ENCODE assay signal across 9 mouse cellular contexts in genomic region chr7:118993597-118994230, GRCm38 (mm10). TPM values are rescaled to one million over a fixed set of nuclear protein-coding genes. Genes with fewer than 3 reads are reported as not detected.
DNase-seq lines count a peak whose midpoint lies in the region; ATAC-seq and TF ChIP-seq lines count a peak whose summit lies in the region.
"Had no signal": no experiment of that assay in that cellular context is flagged by ENCODE, and none has a peak within 500 bp of the region (broad histone marks: within the 10 kb centered on the region; RNA-seq: fewer than 3 reads in every experiment).

No protein-coding gene starts in this region.

- H3K79me2 ChIP-seq in myocyte (ENCODE audit: control insufficient read depth, insufficient read depth) = peaks cover 53% of the 10 kb centered on the region

- peak overlapping the region; percentile 44 for H3ac ChIP-seq in myocyte (ENCODE audit: control insufficient read depth, insufficient read length)

- H3K27me3 ChIP-seq in kidney, embryonic 14.5 days (ENCODE audit: control insufficient read depth, insufficient read depth, low read length) = no peaks in the 10 kb centered on the region
- no peaks in the 10 kb centered on the region for H3K27me3 ChIP-seq in embryonic facial prominence, embryonic 15.5 days
- H3K27me3 ChIP-seq in hindbrain, postnatal 0 days (ENCODE audit: insufficient read depth, low read length) = no peaks in the 10 kb centered on the region
- no peaks in the 10 kb centered on the region for H3K27me3 ChIP-seq in myocyte (ENCODE audit: control insufficient read depth, insufficient read depth, insufficient read length)
- H3K27me3 ChIP-seq: Patski had no signal

- H3K4me1 ChIP-seq in kidney, embryonic 14.5 days (ENCODE audit: control insufficient read depth, insufficient read depth, low read length) = peaks cover 22% of the 10 kb centered on the region; the same call in 1 of the 2 replicates
- H3K4me1 ChIP-seq in embryonic facial prominence, embryonic 15.5 days = peaks cover 50% of the 10 kb centered on the region
- peaks cover 35% of the 10 kb centered on the region for H3K4me1 ChIP-seq in hindbrain, postnatal 0 days (ENCODE audit: insufficient read depth, low read length)

- no peak for DNase-seq in kidney, postnatal 25 days
- DNase-seq in Muller cell, postnatal 12 days (ENCODE audit: inconsistent ontology term) = peak; percentile 36
- DNase-seq in hindbrain, postnatal 0 days (ENCODE audit: low spot score) = peak; percentile 55
- no peak for DNase-seq in ovary, postnatal 14 days (ENCODE audit: low spot score)
- DNase-seq in gastrocnemius, postnatal 10 days = no peak

- TF ChIP-seq POLR2A in myocyte (IDR thresholded peaks at IDR 0.05; ENCODE audit: insufficient read length, low read depth) = no peak

- no peak overlapping the region for H3K27ac ChIP-seq in kidney, embryonic 14.5 days (ENCODE audit: low read depth, low read length)
- H3K27ac ChIP-seq in embryonic facial prominence, embryonic 15.5 days (replicated peaks) = peak overlapping the region; percentile 78
- H3K27ac ChIP-seq in hindbrain, postnatal 0 days = peak overlapping the region; percentile 69; the same call in 1 of the 2 replicates

- H3K4me3 ChIP-seq in kidney, embryonic 14.5 days (ENCODE audit: low read length) = peak overlapping the region; percentile 43
- peak overlapping the region; percentile 67 for H3K4me3 ChIP-seq in embryonic facial prominence, embryonic 15.5 days (replicated peaks)
- peak overlapping the region; percentile 62 for H3K4me3 ChIP-seq in hindbrain, postnatal 0 days (ENCODE audit: low read length)
- peak overlapping the region; percentile 82 for H3K4me3 ChIP-seq in myocyte

- under 1% methylated on average over 25 of the region's 26 CpGs for WGBS in kidney, embryonic 14.5 days
- WGBS in embryonic facial prominence, embryonic 15.5 days = 2% methylated on average over 26 of the region's 26 CpGs
- 4% methylated on average over 26 of the region's 26 CpGs for WGBS in hindbrain, postnatal 0 days

- H3K9ac ChIP-seq in kidney, embryonic 14.5 days (ENCODE audit: low read depth, low read length) = peak overlapping the region; percentile 53
- peak overlapping the region; percentile 63 for H3K9ac ChIP-seq in embryonic facial prominence, embryonic 15.5 days
- H3K9ac ChIP-seq in hindbrain, postnatal 0 days (replicated peaks; ENCODE audit: low read length) = peak overlapping the region; percentile 61

- no peak for TF ChIP-seq CTCF in hindbrain, postnatal 0 days (IDR thresholded peaks at IDR 0.05; ENCODE audit: low read depth)

- H3K4me2 ChIP-seq in kidney, embryonic 14.5 days (replicated peaks; ENCODE audit: low read depth, low read length) = peak overlapping the region; percentile 93
- peak overlapping the region; percentile 86 for H3K4me2 ChIP-seq in embryonic facial prominence, embryonic 15.5 days (replicated peaks)
- peak overlapping the region; percentile 89 for H3K4me2 ChIP-seq in hindbrain, postnatal 0 days (ENCODE audit: low read depth, low read length)
- peak overlapping the region; percentile 69 for H3K4me2 ChIP-seq in myocyte (ENCODE audit: low read depth)

- no peaks in the 10 kb centered on the region for H3K36me3 ChIP-seq in kidney, embryonic 14.5 days (ENCODE audit: control insufficient read depth, insufficient read depth, low read length)
- H3K36me3 ChIP-seq in embryonic facial prominence, embryonic 15.5 days = no peaks in the 10 kb centered on the region
- no peaks in the 10 kb centered on the region for H3K36me3 ChIP-seq in hindbrain, postnatal 0 days (ENCODE audit: insufficient read depth, low read length)
- no peaks in the 10 kb centered on the region for H3K36me3 ChIP-seq in myocyte (ENCODE audit: control insufficient read depth, insufficient read depth)

- H3K9me3 ChIP-seq in kidney, embryonic 14.5 days (ENCODE audit: control insufficient read depth, low read length) = no peaks in the 10 kb centered on the region
- H3K9me3 ChIP-seq in embryonic facial prominence, embryonic 15.5 days (replicated peaks) = no peaks in the 10 kb centered on the region
- no peaks in the 10 kb centered on the region for H3K9me3 ChIP-seq in hindbrain, postnatal 0 days (ENCODE audit: low read length)

- ATAC-seq in kidney, embryonic 14.5 days (ENCODE audit: low FRiP score, low TSS enrichment) = 0 out of 2 replicates have a peak, but pooled peaks have one; percentile 5
- ATAC-seq in embryonic facial prominence, embryonic 15.5 days (ENCODE audit: insufficient number of reproducible peaks, low FRiP score, low TSS enrichment, low read depth) = no peak
- ATAC-seq in hindbrain, postnatal 0 days = peak; percentile 6; the same call in 1 of the 2 replicates
- ATAC-seq: Patski had no signal

TF ChIP-seq in myocyte, 11 proteins besides CTCF, POLR2A, EP300 and RAD21:
- TF ChIP-seq MYOG (IDR thresholded peaks at IDR 0.05; ENCODE audit: control insufficient read depth in 1 of 3, insufficient read depth in 1 of 3, insufficient read length in 2 of 3, low read depth in 2 of 3) (no peak), MAX (IDR thresholded peaks at IDR 0.05; ENCODE audit: low read depth) (no peak), POLR2AphosphoS2 (IDR thresholded peaks at IDR 0.05; ENCODE audit: insufficient read length, low read depth) (no peak), TCF3 (IDR thresholded peaks at IDR 0.05; ENCODE audit: insufficient read length, low read depth) (no peak), E2F4 (IDR thresholded peaks at IDR 0.05; ENCODE audit: insufficient read depth) (no peak), MYOD1 (IDR thresholded peaks at IDR 0.05; ENCODE audit: control insufficient read depth in 1 of 3, insufficient read length in 2 of 3, low read depth in 2 of 3) (no peak), CEBPB (IDR thresholded peaks at IDR 0.05; ENCODE audit: insufficient read depth, poor library complexity, severe bottlenecking) (no peak), SRF (IDR thresholded peaks at IDR 0.05; ENCODE audit: control insufficient read depth, insufficient read length, low read depth) (no peak), USF1 (IDR thresholded peaks at IDR 0.05; ENCODE audit: low read depth) (no peak)

RNA-seq across cellular contexts. Expression of gene Gprc5b, which starts 1.3 kb away (rescaled TPM):
- polyA plus RNA-seq in kidney, embryonic 14.5 days (2014; fragmentation: Nextera tagmentation; extraction: Ambion mirVana) = 6.4 and 8.0 TPM in 2 replicates
- polyA plus RNA-seq in embryonic facial prominence, embryonic 15.5 days (2015; fragmentation: Nextera tagmentation; extraction: Ambion mirVana) = 10.9 and 11.3 TPM in 2 replicates
- 42.8 and 56.9 TPM in 2 replicates for total RNA-seq in hindbrain, postnatal 0 days (2014; rRNA removed)
- polyA plus RNA-seq in hindbrain, postnatal 0 days (2015; fragmentation: Nextera tagmentation; extraction: Ambion mirVana) = 9.5 and 10.6 TPM in 2 replicates
- polyA plus RNA-seq in myocyte (2012; fragmentation: generic; extraction: Trizol) = 27.5 TPM
- 10 to 100 TPM; 34.9 to 36.6 TPM for total RNA-seq in gastrocnemius, postnatal 10 days (2021)

Comparison
In these comparisons a context has a peak if more than half of its experiments do, and no peak if none do; other contexts are left out.
1. DNase-seq: peak in Muller cell, postnatal 12 days (single experiment) and hindbrain, postnatal 0 days (single experiment); none in kidney, postnatal 25 days (0 of 2), ovary, postnatal 14 days (single experiment) and gastrocnemius, postnatal 10 days (single experiment).
2. Peak in every context shown above with its lines, with median percentiles within 50 percentile points of each other: H3K4me2 ChIP-seq, H3K4me3 ChIP-seq and H3K9ac ChIP-seq.